Mouse (Mus musculus) liver, embryonic 15.5 days (tissue): ENCODE data around the gene Clstn1. TPM values are rescaled to one million over a fixed set of nuclear protein-coding genes. Genes with fewer than 3 reads are reported as not detected.

Experiments used
- ATAC-seq: fragments of 200-750 bp; cut with Nextera tagmentation; 2 replicates; pipeline ENCODE4 v1.8.0; 2017; ENCODE audit warnings: moderate number of reproducible peaks, mild to moderate bottlenecking, moderate library complexity; ENCODE audit not compliant: insufficient read depth
- H3K27ac ChIP-seq: fragments of 300-500 bp; sonication (generic); replicated peaks from 2 replicates; pipeline ENCODE4 v1.5.1; 2015; ENCODE audit warnings: mild to moderate bottlenecking, inconsistent platforms
- H3K27me3 ChIP-seq: fragments of 300-500 bp; sonication (generic); 2 replicates; pipeline ENCODE4 v1.6.1; 2015; ENCODE audit warnings: mild to moderate bottlenecking, inconsistent platforms
- H3K36me3 ChIP-seq: fragments of 300-500 bp; sonication (generic); replicated peaks from 2 replicates; pipeline ENCODE4 v1.6.1; 2015; ENCODE audit warnings: moderate library complexity, mild to moderate bottlenecking, inconsistent platforms
- H3K4me1 ChIP-seq: fragments of 300-500 bp; sonication (generic); replicated peaks from 2 replicates; pipeline ENCODE4 v1.6.1; 2015; ENCODE audit warnings: inconsistent platforms
- H3K4me2 ChIP-seq: fragments of 300-500 bp; sonication (generic); 2 replicates; pipeline ENCODE4 v1.6.1; 2015; ENCODE audit warnings: moderate library complexity, mild to moderate bottlenecking, inconsistent platforms
- H3K4me3 ChIP-seq: fragments of 300-500 bp; sonication (generic); replicated peaks from 2 replicates; pipeline ENCODE4 v1.5.1; 2015; ENCODE audit warnings: mild to moderate bottlenecking, inconsistent platforms
- H3K9ac ChIP-seq: fragments of 300-500 bp; sonication (generic); 2 replicates; pipeline ENCODE4 v1.6.1; 2015; ENCODE audit warnings: moderate library complexity, mild to moderate bottlenecking, inconsistent platforms
- H3K9me3 ChIP-seq: fragments of 300-500 bp; sonication (generic); replicated peaks from 2 replicates; pipeline ENCODE4 v1.6.1; 2016; ENCODE audit warnings: inconsistent platforms
- WGBS: fragments of 180-500 bp; shearing (Covaris S2); methylation state at CpG from one replicate; pipeline ENCODE4 v1.1.7; 2015; ENCODE audit warnings: mixed read lengths; ENCODE audit not compliant: insufficient replicate concordance; 5-methylcytosine and 5-hydroxymethylcytosine counted together
- polyA plus RNA-seq: library from polyadenylated mRNA; unstranded; fragments of >200 nt; fragmentation: Nextera tagmentation; extraction: Ambion mirVana; gene quantifications from 2 replicates; pipeline ENCODE4 v1.2.1, GENCODE M21; 2015

The Clstn1 gene
- polyA plus RNA-seq, 1 experiment from 2014 or later: 2.0 TPM

- H3K4me3 ChIP-seq: no peak overlapping the region
- no peaks in the 10 kb centered on the region for H3K9me3 ChIP-seq
- no peak overlapping the region for H3K9ac ChIP-seq
- no peaks in the 10 kb centered on the region for H3K27me3 ChIP-seq
- no peak overlapping the region for H3K27ac ChIP-seq
- no peaks in the 10 kb centered on the region for H3K4me1 ChIP-seq
- no peak overlapping the region for H3K4me2 ChIP-seq
- no peaks in the 10 kb centered on the region for H3K36me3 ChIP-seq
- 41% methylated on average over 7 of the region's 7 CpGs for WGBS
- no peak for ATAC-seq
These were observed 97.6 kb downstream of the Clstn1 start for GRCm38 (mm10) chr4:149683875-149684274.

GRCm38 (mm10) chr4:149684841-149685623 lies 98.8 kb downstream of the Clstn1 start:
- no peaks in the 10 kb centered on the region for H3K27me3 ChIP-seq

DNA sequence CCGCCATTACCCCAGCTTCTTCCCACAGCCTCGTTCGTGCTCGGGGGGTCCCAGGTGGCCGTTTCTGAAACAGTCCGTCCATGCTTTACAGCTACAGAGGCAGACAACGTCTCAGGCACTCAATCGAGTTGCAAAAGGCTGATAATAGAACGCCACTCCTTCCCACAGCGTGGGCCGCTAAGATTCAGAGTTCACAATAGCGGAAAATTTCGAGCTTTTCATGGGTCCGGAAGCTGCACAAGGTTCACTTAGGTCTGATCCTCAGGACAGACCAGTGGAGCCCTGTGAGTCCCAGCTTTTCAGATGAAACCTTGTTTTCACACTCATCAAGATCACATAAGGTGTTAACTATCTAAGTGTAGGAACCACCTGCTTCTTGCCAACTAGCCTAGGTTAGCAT lies 102.6 kb downstream of the Clstn1 start:
- no peaks in the 10 kb centered on the region for H3K9me3 ChIP-seq
- no peak overlapping the region for H3K4me2 ChIP-seq
- peaks cover 25% of the 10 kb centered on the region for H3K4me1 ChIP-seq
- no peak overlapping the region for H3K27ac ChIP-seq
- no peaks in the 10 kb centered on the region for H3K36me3 ChIP-seq
- H3K4me3 ChIP-seq: no peak overlapping the region
- H3K9ac ChIP-seq: no peak overlapping the region
- ATAC-seq: no peak
- WGBS: 71% methylated on average over 14 of the region's 14 CpGs
- no peaks in the 10 kb centered on the region for H3K27me3 ChIP-seq

More at GRCm38 (mm10) chr4:149684841-149685623, 98.8 kb downstream of the Clstn1 start:
- WGBS: 67% methylated on average over 11 of the region's 11 CpGs
- H3K27ac ChIP-seq: no peak overlapping the region
- no peak overlapping the region for H3K9ac ChIP-seq
- H3K4me2 ChIP-seq: no peak overlapping the region
- no peaks in the 10 kb centered on the region for H3K36me3 ChIP-seq
- no peak overlapping the region for H3K4me3 ChIP-seq
- ATAC-seq: no peak
- no peaks in the 10 kb centered on the region for H3K9me3 ChIP-seq
- H3K4me1 ChIP-seq: no peaks in the 10 kb centered on the region

GRCm38 (mm10) chr4:149689822-149690700 lies 103.8 kb downstream of the Clstn1 start:
- Histone ChIP-seq H3K4me3 (no peak overlapping the region), H3K4me1 (peaks cover 25% of the 10 kb centered on the region), H3K9me3 (no peaks in the 10 kb centered on the region), H3K36me3 (no peaks in the 10 kb centered on the region), H3K27ac (no peak overlapping the region), H3K27me3 (no peaks in the 10 kb centered on the region), H3K4me2 (no peak overlapping the region), H3K9ac (no peak overlapping the region)
- WGBS: 58% methylated on average over 12 of the region's 12 CpGs
- ATAC-seq: no peak

DNA sequence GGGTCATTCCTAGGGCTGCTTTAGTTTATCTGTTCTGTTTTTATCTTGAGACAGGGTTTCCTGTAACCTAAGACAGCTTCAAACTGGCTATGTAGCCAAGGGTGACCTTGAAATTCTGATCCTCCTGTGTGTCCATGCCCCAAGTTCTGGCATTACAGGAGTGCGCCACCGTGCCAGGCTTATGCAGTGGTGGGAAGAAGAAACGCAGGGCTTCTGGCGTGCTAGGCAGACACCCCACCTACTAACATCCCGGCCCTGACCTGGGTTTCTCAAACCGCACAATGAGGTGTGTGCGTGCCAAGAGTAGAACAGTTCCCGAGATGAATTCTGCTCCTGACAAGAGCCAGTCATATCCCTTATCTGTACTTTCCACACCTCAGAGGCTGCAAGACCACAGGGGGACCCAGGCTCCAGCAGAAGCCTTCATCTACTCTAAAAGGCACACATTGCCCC lies 104.6 kb downstream of the Clstn1 start:
- H3K36me3 ChIP-seq: no peaks in the 10 kb centered on the region
- peak; percentile 67; the same call in 1 of the 2 replicates for ATAC-seq

DNA sequence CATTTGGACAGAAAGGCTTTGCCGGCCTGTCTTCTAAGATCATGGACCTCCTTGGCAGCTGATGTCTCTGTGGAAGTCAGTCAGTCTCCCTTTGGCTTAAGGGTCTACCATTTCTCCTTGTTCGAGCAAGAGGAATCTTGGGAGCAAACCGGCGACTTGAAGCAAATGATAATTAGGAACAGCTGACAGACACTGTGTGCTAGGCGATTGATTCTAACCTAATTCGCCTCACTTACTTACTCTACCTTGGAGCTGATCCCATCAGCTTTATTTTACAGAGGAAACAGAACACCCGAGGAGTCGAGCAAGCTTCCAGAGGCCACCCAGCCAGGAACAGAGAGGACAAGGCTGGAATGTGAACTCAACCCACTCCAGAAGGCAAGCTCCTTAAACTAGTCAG lies 105.1 kb downstream of the Clstn1 start:
- no peaks in the 10 kb centered on the region for H3K36me3 ChIP-seq
- H3K4me2 ChIP-seq: peak overlapping the region; percentile 10; the same call in 1 of the 2 replicates
- no peaks in the 10 kb centered on the region for H3K27me3 ChIP-seq
- no peak overlapping the region for H3K9ac ChIP-seq
- H3K4me3 ChIP-seq: no peak overlapping the region
- H3K4me1 ChIP-seq: peaks cover 33% of the 10 kb centered on the region
- no peak overlapping the region for H3K27ac ChIP-seq
- H3K9me3 ChIP-seq: no peaks in the 10 kb centered on the region
- ATAC-seq: no peak
- 43% methylated on average over 8 of the region's 8 CpGs for WGBS

More for the DNA sequence above, 104.6 kb downstream of the Clstn1 start:
- Histone ChIP-seq H3K27ac (no peak overlapping the region), H3K27me3 (no peaks in the 10 kb centered on the region), H3K9me3 (no peaks in the 10 kb centered on the region), H3K4me3 (no peak overlapping the region), H3K9ac (no peak overlapping the region), H3K4me1 (peaks cover 27% of the 10 kb centered on the region), H3K4me2 (peak overlapping the region; percentile 10; the same call in 1 of the 2 replicates)
- 23% methylated on average over 8 of the region's 8 CpGs for WGBS

DNA sequence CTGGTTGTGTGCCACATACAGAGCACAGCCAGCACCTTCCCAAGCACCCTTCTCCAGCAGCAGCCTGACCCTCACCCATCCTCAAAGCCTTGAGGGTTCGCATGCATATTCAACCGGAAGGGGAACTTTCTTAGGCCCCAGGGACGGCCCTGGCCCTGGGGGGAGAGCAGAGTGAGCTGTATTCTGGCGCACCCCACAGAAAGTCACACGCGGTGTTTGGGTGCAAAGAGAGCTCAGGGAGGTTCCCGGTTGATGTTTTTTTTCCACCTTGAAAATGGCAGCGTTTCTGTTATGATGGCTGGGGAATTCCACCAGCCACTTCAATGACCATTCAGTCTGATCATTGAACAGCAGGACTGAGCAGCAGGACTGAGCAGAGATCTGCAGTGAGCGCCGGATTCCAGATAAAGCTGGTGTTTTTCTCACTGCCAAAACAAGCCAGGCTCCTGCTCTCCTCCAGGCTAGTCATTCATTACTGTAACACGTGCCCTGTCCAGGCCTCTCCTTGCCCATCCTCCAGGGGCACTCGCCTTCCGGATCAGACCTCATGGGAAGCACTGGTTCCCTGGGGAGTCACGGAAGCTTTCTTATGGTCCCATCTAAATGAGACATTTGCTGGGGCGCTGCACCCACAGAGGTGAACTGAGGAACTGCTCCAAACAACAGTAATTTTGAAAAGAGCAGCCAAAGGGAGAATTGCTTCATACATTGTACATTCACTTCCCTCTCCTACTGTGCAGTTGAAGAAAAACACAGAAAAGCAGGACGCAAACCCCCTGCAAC lies 110.1 kb downstream of the Clstn1 start:
- WGBS: 9% methylated on average over 16 of the region's 16 CpGs
- Histone ChIP-seq H3K4me3 (peak overlapping the region; percentile 65), H3K4me1 (peaks cover 46% of the 10 kb centered on the region), H3K9me3 (no peaks in the 10 kb centered on the region), H3K9ac (peak overlapping the region; percentile 25; the same call in 1 of the 2 replicates), H3K4me2 (peak overlapping the region; percentile 84), H3K27ac (peak overlapping the region; percentile 55), H3K27me3 (peaks cover 4% of the 10 kb centered on the region; the same call in 1 of the 2 replicates), H3K36me3 (no peaks in the 10 kb centered on the region)
- no peak for ATAC-seq

- Histone ChIP-seq H3K27me3 (peaks cover 4% of the 10 kb centered on the region; the same call in 1 of the 2 replicates), H3K4me1 (peaks cover 50% of the 10 kb centered on the region), H3K9me3 (no peaks in the 10 kb centered on the region), H3K4me3 (peak overlapping the region; percentile 65), H3K9ac (peak overlapping the region; percentile 60), H3K36me3 (no peaks in the 10 kb centered on the region), H3K4me2 (peak overlapping the region; percentile 84), H3K27ac (peak overlapping the region; percentile 75)
- 1% methylated on average over 15 of the region's 15 CpGs for WGBS
- peak; percentile 30 for ATAC-seq
These were observed 111.4 kb downstream of the Clstn1 start for GRCm38 (mm10) chr4:149697506-149698196.

DNA sequence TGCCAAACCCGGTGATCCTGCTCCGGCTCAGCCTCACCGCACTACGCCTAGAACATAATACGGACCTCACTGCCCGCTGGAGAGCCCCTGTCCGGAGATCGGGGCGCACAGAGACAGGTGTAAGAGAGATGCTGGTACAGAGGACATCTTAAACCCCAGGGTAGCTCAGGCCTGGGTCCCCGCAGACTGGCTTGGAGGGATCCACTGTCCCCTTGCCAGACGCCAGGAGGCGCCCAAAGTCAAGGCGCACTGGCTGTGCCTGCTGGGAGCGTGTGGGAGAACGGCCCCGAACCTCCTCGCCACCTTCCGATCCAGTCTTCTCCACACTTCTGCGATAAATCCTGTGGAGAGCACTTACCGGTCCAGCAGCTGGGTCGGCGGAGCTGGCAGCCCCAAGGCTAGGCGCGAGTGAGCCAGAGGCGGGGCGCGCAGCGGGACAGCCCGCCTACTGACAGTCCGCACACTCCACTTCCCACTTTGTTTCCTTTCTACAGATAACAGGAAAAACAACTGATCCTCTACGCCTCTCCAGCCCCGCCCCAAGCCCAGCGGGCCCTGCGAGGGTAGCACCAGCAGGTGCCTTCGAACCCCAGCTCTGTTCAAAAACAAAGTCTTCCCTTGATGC lies 112.0 kb downstream of the Clstn1 start:
- Histone ChIP-seq H3K4me1 (peaks cover 53% of the 10 kb centered on the region), H3K4me2 (peak overlapping the region; percentile 84), H3K36me3 (no peaks in the 10 kb centered on the region), H3K4me3 (peak overlapping the region; percentile 65), H3K9me3 (no peaks in the 10 kb centered on the region), H3K27ac (peak overlapping the region; percentile 75), H3K27me3 (peaks cover 4% of the 10 kb centered on the region; the same call in 1 of the 2 replicates), H3K9ac (peak overlapping the region; percentile 60)
- WGBS: under 1% methylated on average over 35 of the region's 35 CpGs
- ATAC-seq: peak; percentile 62
